Mouse (Mus musculus): ENCODE results near the gene Prop1. TPM values are rescaled to one million over a fixed set of nuclear protein-coding genes. Genes with fewer than 3 reads are reported as not detected.

Prop1 gene
- polyA plus RNA-seq, 1 experiment from 2014 or later, result not detected

DNA sequence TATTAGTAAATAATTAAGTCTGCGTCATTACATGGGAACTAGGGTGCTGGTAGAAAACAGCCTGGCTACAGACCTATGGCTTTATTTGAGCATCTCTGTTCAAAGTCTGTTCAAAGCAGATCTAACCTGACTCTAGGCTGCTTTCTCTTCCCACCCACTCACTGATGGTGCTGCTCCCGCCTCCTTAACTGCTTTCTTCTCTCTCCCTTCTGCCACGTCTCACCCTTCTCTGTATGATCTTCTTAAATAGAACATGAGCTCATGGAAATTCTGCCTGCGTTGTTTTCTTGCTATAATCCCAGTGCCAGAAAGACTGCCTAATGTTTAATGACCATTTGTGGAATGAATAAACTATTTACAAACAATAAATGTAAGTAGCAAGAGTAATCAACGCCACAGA, 45.4 kb downstream of the Prop1 start:
- Histone ChIP-seq H3K9me3 (ENCODE audit: control insufficient read depth, low read length) (peaks cover 57% of the 10 kb centered on the region), H3K36me3 (ENCODE audit: control insufficient read depth, insufficient read depth, low read length) (peaks cover 92% of the 10 kb centered on the region), H3K4me3 (ENCODE audit: low read length) (no peak overlapping the region), H3K27ac (ENCODE audit: low read depth, low read length) (no peak overlapping the region), H3K9ac (ENCODE audit: low read depth, low read length) (no peak overlapping the region), H3K4me2 (ENCODE audit: low read length) (no peak overlapping the region), H3K27me3 (replicated peaks; ENCODE audit: control insufficient read depth, insufficient read depth, low read length) (no peaks in the 10 kb centered on the region), H3K4me1 (ENCODE audit: control insufficient read depth, insufficient read depth, low read depth, low read length) (no peaks in the 10 kb centered on the region)
- 92% methylated on average over 5 of the region's 5 CpGs for WGBS
- no peak for ATAC-seq

Other genes starting within 250 kb of the Prop1 start
- gene Zfp354c, start 126.0 kb downstream of the Prop1 start, polyA plus RNA-seq (2015; fragmentation: Nextera tagmentation; extraction: Ambion mirVana), result 45.5 and 55.0 TPM in 2 replicates
- 1.6 and 2.1 TPM in 2 replicates for gene Zfp879, start 112.2 kb downstream of the Prop1 start, polyA plus RNA-seq (2015; fragmentation: Nextera tagmentation; extraction: Ambion mirVana)
- gene Grm6, start 103.1 kb downstream of the Prop1 start, polyA plus RNA-seq (2015; fragmentation: Nextera tagmentation; extraction: Ambion mirVana), result 0.04 TPM in 1 of 2 replicates, not detected in the other
- 10.8 and 11.1 TPM in 2 replicates for gene Zfp454, start 66.1 kb downstream of the Prop1 start, polyA plus RNA-seq (2015; fragmentation: Nextera tagmentation; extraction: Ambion mirVana)
- 41.3 and 42.6 TPM in 2 replicates for gene Zfp2, start 37.6 kb downstream of the Prop1 start, polyA plus RNA-seq (2015; fragmentation: Nextera tagmentation; extraction: Ambion mirVana)
- gene Zfp354b, start 22.1 kb downstream of the Prop1 start, polyA plus RNA-seq (2015; fragmentation: Nextera tagmentation; extraction: Ambion mirVana), result 4.7 and 4.9 TPM in 2 replicates
- not detected in 2 replicates for gene 4933414I15Rik, start 10.0 kb downstream of the Prop1 start, polyA plus RNA-seq (2015; fragmentation: Nextera tagmentation; extraction: Ambion mirVana)
- gene Olfr1378, start 12.8 kb upstream of the Prop1 start, polyA plus RNA-seq (2015; fragmentation: Nextera tagmentation; extraction: Ambion mirVana), result not detected in 2 replicates
- not detected in 2 replicates for gene Olfr1377, start 28.2 kb upstream of the Prop1 start, polyA plus RNA-seq (2015; fragmentation: Nextera tagmentation; extraction: Ambion mirVana)
- not detected in 2 replicates for gene Olfr51, start 49.8 kb upstream of the Prop1 start, polyA plus RNA-seq (2015; fragmentation: Nextera tagmentation; extraction: Ambion mirVana)
- gene Olfr54, start 60.5 kb upstream of the Prop1 start, polyA plus RNA-seq (2015; fragmentation: Nextera tagmentation; extraction: Ambion mirVana), result not detected in 2 replicates
- not detected in 2 replicates for gene Olfr1375, start 94.3 kb upstream of the Prop1 start, polyA plus RNA-seq (2015; fragmentation: Nextera tagmentation; extraction: Ambion mirVana)
- 13.2 TPM in 2 replicates for gene Zfp354a, start 105.5 kb upstream of the Prop1 start, polyA plus RNA-seq (2015; fragmentation: Nextera tagmentation; extraction: Ambion mirVana)

All from hindbrain, embryonic 16.5 days (tissue).